Mouse (Mus musculus) cerebellum, adult (tissue): ENCODE results near the gene Hoxc13.

ENCODE experiments used
- ATAC-seq: cut with Nextera tagmentation; 2 replicates; pipeline ENCODE4 v1.9.2; 2017; ENCODE audit warnings: mild to moderate bottlenecking, moderate library complexity, mixed read lengths; ENCODE audit not compliant: insufficient number of reproducible peaks, low FRiP score, low TSS enrichment

Hoxc13 gene

GRCm38 (mm10) chr15:102962492-102962891 lies 41.6 kb downstream of the Hoxc13 start:
- ATAC-seq, result no peak

GRCm38 (mm10) chr15:102963259-102963658 lies 42.4 kb downstream of the Hoxc13 start:
- no peak for ATAC-seq

DNA sequence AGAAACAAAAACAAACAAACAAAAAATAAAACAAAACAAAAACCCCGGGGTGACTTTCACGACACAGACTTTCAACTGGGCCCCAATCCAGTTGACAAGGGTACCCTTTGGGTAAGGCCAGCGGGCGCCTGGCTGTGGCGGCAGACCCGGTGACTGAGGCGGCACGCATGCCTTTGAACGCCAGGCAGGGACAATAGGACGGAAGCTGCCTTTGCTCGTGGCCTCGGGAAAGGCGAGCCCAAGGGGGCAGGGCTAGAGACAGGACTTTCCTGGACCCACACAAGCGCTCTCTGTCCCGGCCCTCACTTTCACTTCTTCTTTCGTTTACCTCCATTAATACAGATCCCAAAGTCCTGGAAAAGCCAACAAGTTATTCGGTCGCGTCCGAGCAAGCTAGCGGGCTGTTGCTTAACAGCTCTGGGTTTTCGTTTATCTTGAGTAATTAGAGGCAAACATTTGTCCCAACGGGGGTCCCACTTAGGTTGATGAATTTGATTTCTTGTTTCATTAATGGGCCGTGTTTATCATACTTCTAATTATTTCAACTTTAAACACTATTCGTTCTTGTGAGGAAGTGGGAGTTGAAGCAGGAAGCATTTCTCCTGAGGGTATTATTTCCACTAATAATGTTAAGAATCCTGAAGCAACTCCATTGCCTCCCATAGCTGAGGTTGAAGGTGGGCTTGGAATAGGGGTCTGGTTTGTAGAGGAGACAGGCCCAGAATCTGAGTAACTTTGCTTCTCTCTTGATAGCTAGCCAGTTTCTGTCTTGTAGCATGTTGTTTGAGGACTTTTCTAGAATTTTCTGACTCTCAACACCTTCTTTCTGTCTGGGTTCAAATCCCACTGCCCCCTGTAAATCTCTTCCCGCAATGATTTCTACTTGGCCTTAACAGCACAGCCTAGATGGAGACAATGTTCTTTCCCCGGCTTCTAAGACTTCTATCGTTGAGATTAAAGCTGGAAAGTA lies 43.1 kb downstream of the Hoxc13 start:
- no peak for ATAC-seq

DNA sequence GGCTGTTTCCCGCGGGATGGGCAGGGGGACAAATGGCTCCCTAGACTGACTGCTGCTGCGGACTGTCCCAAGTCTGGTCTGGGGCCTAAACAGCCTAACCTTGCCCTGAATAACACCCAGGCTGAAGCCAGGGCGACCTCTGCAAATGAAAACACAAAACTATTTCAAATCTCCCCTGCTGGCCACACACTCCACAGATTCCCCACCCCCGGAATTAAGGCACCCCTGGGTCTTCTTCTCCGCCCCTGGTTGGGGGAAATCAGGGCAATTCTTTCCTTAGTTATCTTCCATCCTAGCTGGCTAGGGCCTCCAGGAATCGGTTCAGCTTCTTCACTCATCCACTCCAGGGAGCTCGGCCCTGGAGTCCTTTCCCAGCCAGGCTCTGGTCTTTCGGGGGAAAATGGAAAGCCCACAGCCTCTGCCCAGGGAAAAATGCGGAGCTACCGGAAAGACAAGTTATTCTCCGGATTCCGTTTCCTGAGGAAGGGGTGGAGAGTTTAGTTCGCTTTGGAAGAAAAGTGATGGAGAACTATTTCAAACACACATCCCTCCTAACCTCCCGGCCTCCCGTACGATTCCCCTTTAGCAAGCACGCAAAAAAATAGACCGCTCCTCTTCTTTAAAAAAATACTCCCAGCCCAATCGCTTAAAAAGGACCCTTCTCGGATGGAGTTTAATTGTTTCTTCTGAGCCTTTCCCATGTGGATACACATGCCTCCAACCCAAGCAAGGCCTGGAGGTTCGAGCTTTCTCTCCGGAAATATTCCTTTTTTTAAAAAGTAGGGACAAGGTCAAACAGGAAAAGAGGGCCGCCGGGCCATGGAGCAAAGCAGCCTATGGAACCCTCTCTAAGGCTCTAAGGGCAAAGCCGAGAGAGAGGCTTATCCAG lies 44.3 kb downstream of the Hoxc13 start:
- ATAC-seq, result no peak

DNA sequence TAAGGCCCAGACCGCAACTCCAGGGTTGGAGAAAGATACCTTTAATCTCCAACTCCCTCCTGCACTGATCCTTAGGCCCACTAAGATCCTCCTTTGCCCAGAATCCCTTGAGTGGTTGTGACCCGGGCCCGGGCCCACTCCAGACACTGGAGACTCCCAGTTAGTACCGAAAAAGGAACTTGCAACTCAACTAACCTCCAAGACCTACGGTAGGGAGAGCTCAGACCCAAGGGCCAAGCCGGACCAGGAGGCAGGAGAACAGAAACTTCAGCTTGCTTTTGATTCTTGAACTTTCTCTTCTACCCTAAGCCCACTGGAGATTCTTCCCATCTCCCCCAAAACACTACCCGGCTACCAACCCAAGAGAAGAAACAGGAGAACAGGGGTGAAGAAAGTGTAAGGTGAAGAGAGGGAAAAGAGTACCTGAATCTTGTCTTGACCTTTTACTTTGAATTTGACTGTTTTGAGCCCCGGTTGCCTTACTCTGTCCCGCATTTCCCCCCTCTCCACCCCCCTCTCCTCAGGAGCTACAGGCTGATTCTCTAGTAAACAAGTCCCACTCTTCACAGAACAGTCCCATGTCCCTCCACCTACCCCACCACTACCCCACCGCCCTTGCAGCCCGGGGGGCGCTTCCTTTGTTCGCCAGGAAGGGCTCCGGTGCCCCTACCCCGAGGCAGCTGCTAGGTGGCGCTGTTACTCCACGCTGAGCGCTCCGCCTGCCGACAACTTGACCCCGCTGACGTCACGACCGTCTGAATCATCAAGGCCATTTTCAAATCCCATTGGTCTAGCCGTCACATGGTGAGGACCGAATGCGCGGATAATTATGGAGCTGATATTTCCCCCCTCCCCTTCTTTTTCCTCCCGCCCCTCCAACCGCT lies 45.2 kb downstream of the Hoxc13 start:
- no peak for ATAC-seq

GRCm38 (mm10) chr15:102966776-102967311 lies 45.9 kb downstream of the Hoxc13 start, which contains the start of gene Hoxc10:
TSS of gene Hoxc10 (plus strand) at chr15:102966796.
- no peak for ATAC-seq

- ATAC-seq, result no peak
These were observed 46.3 kb downstream of the Hoxc13 start, which contains the start of gene Hoxc5 for GRCm38 (mm10) chr15:102967312-102967510. TSS of gene Hoxc5 (plus strand) at chr15:102967443.

DNA sequence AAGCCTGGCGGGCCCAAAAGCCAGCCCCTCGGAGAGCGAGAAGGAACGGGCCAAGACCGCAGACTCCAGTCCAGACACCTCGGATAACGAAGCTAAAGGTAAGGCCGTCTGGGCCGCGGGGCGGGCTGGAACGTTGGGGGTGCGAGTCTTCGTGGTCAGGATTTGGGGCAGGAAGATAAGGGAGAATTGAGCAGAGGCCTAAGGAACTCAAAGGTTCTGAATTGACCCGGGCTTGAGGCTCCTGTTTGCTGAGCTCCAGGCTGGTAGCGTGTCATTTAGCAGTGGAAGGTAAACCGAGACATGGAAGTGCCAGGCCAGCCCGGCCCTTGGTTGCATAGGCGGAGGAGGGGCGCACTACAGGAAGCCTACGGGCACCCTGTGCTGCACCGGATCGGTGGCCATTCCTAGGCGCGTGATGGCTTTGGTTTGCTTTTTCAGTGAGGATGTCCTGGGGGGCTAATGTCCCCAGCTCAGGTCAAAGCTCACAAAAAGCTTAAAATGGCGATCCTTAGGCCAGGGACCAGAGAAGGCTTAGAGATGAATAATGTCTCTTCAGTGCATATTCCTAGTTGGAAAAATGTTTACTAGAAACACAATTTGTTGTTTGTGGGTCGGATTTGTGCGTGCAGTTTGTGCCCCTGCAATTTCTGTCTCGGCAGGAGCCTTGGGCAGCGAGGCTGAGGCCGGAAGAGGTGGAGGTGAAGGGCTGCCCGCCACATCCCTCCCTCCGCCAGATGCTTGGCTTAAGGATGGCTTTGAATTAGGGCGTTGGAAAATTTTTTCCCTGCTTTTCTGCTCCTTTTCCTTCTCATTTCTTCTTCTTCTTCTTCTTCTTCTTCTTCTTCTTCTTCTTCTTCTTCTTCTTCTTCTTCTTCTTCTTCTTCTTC lies 46.9 kb downstream of the Hoxc13 start:
- ATAC-seq, result no peak

- ATAC-seq, result no peak
These were observed 48.4 kb downstream of the Hoxc13 start for GRCm38 (mm10) chr15:102969296-102969695.

- ATAC-seq, result no peak
These were observed 49.8 kb downstream of the Hoxc13 start for GRCm38 (mm10) chr15:102970740-102971139.

DNA sequence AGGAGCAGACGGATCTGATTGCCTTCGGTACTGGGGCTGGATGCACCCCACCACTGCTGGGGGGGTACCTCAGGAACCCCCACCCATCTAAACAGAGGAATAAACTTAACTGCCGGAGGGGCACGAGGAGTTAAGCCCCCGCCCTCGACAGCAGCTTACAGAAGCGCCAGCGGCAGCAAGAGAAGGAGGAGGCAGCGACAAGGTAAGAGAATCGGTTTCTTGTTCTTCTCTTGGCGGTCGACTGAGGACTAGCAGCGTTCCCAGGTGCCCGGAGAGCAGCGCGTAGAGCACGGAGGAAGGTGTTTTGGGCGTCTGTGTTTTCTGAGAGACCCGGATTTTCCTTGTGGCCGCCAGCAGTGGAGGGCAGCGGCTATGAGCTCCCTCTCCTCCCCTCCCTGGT lies 51.4 kb downstream of the Hoxc13 start:
- ATAC-seq, result no peak

DNA sequence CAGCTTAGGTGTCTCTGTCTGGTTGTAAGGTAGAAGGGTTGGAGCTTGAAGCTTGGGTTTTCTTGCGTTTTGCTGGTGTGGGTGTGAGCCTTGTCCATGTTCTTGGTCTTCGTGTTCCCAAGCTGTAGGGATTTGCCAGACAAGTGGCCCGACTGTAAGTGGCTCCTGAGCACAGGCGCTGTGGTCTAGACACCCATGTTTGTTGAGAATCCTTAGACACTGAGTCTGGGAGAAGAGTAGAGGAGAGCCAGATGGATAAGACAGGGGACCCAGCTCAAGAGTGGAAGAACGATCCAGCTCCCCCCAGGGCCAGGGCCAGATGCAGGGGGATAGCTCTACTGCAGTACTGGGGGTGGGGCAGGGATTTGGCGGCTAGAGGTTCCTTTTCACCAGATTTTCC lies 51.9 kb downstream of the Hoxc13 start:
- no peak for ATAC-seq

DNA sequence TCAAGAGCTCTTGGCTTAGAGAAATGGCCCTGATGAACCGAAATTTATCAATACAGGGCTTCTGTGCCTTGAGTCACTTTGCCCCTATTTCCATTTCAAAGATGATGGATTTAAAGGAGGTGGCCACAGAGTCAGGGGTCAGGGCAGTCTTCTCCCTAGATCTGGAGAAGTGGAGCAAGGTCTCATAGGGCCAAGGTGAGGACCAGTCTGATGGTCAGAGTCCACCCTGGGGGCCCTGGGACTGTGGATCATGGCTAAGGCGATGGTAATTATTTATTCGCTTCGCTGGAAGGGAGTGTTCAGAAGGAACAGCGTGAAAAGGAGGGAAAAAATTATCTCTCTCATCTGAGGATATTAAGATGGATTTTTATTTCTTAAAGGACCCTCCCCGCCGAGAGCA lies 54.1 kb downstream of the Hoxc13 start:
- ATAC-seq, result no peak

DNA sequence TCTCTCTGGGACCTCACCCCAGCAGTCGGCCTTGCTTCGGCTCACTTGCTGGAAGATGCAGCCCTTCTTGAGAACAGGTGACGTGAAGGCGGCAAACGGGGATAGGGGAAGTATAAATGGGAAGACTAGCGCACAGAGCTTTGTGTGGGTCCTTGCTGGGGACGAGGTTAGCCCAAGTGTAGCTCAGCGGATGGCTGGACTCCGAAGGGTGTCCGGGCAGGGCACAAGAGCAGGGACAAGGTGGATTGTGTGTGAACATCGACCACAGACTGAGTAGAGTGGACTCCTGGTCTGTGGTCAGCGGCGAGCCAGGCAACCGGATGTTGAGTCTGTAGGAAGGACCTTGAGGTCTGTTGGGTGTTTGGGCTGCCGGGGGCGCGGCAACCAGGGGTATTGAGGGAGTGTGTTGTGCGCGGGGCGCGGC lies 54.8 kb downstream of the Hoxc13 start:
- no peak for ATAC-seq

DNA sequence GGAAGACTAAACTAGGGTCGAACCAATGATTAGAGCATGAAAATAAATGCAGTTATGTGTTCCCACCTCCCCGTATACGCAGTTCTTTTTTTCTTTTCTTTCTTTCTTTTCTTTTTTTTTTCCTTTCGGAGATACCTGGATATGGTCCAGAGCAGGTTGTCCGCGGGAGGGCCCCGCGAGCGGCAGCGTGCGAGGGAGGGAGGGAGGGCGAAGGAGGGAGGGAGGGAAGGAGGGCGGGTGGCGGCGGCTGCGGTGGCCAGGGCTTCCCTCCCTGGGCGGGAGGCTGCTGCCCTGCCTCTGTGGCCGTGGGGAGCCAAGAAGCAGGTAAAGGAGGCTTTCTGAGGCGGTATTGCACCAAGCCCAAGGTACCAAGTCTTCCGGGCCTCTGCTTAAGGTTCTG lies 55.3 kb downstream of the Hoxc13 start, which contains the start of gene Hoxc9:
TSS of gene Hoxc9 (plus strand) at position 269 of the 400 bp plus-strand sequence.
- no peak for ATAC-seq

DNA sequence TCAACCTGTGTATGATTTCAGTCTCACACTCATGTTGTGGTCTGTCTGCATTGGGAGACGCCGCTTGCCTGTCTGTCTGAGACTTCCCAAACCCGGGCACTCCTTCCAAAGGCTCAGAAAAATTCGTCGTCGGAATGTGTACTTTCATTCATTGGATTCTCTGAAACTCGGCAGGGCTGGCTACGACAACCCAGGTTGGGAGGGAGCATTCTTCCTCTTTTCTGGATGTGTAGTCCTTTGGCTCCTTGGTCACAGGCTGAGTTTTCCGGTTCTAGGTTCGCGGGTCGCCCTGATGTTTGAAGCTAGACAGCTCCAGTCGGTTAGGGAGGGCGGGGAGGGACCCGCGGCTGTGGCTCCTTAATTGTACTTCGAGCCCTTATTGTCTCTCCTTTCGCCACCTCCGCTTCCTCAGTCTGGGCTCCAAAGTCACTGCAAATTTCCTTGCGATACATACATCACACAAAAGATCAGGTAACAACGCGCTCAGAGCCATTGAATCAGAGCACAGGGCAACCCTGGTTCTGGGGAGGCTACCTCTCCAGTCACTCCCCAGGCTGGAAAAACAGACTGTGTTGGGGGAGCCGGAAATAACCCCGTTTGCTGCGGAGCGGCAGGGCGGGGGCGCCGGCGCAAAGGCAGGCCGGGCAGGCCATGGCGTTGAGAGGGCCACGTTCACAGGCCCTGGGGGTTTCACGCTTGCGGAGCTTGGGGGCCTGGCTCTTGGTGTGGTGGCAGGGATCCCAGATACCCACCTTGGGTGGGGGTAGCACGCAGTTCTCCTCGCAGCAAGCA lies 55.9 kb downstream of the Hoxc13 start:
- no peak for ATAC-seq

DNA sequence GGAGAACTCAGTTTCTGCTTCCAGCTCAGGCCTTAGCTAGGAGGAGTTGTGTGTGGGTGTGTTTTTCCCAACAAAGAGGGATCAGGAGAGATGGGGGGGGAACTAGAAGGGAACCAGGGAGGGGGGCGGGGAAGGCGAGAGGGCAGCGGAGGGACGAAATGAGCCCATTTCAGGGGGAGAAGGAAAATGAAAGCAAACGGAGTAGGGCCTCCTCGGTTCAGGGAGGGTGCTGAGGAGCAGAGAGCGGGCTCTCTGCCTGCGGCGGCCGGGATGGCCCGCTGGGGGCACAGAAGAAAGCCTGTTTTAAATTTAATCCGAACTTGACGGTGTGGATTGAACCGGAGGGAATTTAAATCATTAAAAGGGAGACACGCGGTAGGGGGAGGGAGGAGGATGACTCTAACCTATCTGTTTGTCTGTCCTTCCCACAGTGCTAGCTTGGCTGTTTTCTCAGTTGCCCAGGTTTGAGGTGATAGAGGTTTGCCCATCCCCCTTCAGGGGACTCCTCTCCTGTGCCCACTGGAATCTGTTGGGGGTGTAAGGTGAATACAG lies 56.6 kb downstream of the Hoxc13 start:
- no peak for ATAC-seq
